In genomic region chr7:139307056-139307455, GRCm38 (mm10) we compare ENCODE assay signal across 19 mouse cellular contexts. TPM values are rescaled to one million over a fixed set of nuclear protein-coding genes. Genes with fewer than 3 reads are reported as not detected.
DNase-seq lines count a peak whose midpoint lies in the region; TF ChIP-seq lines count a peak whose summit lies in the region.
"Had no signal": no experiment of that assay in that cellular context is flagged by ENCODE, and none has a peak within 500 bp of the region (broad histone marks: within the 10 kb centered on the region; RNA-seq: fewer than 3 reads in every experiment).

No protein-coding gene starts in this region.

- TF ChIP-seq CTCF in heart, adult 2 months (IDR thresholded peaks at IDR 0.05) = no peak

- TF ChIP-seq EP300 in heart, adult 2 months (IDR thresholded peaks at IDR 0.05; ENCODE audit: insufficient read depth, low read depth, low read length) = no peak

- H3K79me2 ChIP-seq in heart, adult 2 months (replicated peaks; ENCODE audit: control insufficient read depth, insufficient read depth, low read length) = no peaks in the 10 kb centered on the region

- H3K36me3 ChIP-seq in heart, adult 2 months (ENCODE audit: control insufficient read depth, insufficient read depth, low read length) = 0 out of 2 replicates have a peak, but pooled peaks cover 2% of the 10 kb centered on the region
- H3K36me3 ChIP-seq: embryonic facial prominence, embryonic 13.5 days; embryonic facial prominence, embryonic 15.5 days; forebrain, embryonic 10.5 days; forebrain, embryonic 12.5 days had no signal

- no peak overlapping the region for H3K9ac ChIP-seq in heart, adult 2 months (ENCODE audit: low read depth, low read length)
- H3K9ac ChIP-seq: embryonic facial prominence, embryonic 13.5 days; embryonic facial prominence, embryonic 15.5 days; forebrain, embryonic 12.5 days had no signal

- no peak overlapping the region for H3K27ac ChIP-seq in heart, adult 2 months
- H3K27ac ChIP-seq: embryonic facial prominence, embryonic 13.5 days; embryonic facial prominence, embryonic 15.5 days; forebrain, embryonic 10.5 days; forebrain, embryonic 12.5 days had no signal

- H3K4me3 ChIP-seq in heart, adult 2 months = no peak overlapping the region
- H3K4me3 ChIP-seq: embryonic facial prominence, embryonic 13.5 days; embryonic facial prominence, embryonic 15.5 days; erythroblast, embryonic 14.5 days; forebrain, embryonic 10.5 days; forebrain, embryonic 12.5 days had no signal

- peak; percentile 30 for DNase-seq in cerebellum, adult 9-11 months
- DNase-seq in cerebellum, postnatal 10 days = no peak
- DNase-seq in heart, adult 11 months = peak; percentile 92
- no peak for DNase-seq in heart, adult 2 months
- DNase-seq in kidney, postnatal 10 days = peak; percentile 21
- DNase-seq in kidney, postnatal 4 days = no peak
- DNase-seq: adrenal gland, adult 2 months; adrenal gland, postnatal 10 days; adrenal gland, postnatal 25 days; cerebellum, adult 11 months; cerebellum, adult 2 months; cerebellum, postnatal 14 days; cerebellum, postnatal 36 days; embryo, embryonic 11 days had no signal

- intact Hi-C loops in heart, adult 2 months (cut with DNase I) = loop anchor here (1.0 kb wide), 1 partner anchor 57 kb away; no protein-coding TSS in a partner anchor

- 52% methylated on average over 2 of the region's 2 CpGs for WGBS in heart, adult 2 months

- no peak for TF ChIP-seq POLR2A in heart, adult 2 months (IDR thresholded peaks at IDR 0.05; ENCODE audit: insufficient read depth, low read depth, low read length)

- peaks cover 13% of the 10 kb centered on the region for H3K4me1 ChIP-seq in heart, adult 2 months (ENCODE audit: control insufficient read depth, insufficient read depth, low read length)
- H3K4me1 ChIP-seq: embryonic facial prominence, embryonic 13.5 days had no signal

- H3K27me3 ChIP-seq in heart, adult 2 months (ENCODE audit: control insufficient read depth, insufficient read depth, low read length) = no peaks in the 10 kb centered on the region
- H3K27me3 ChIP-seq: embryonic facial prominence, embryonic 13.5 days; embryonic facial prominence, embryonic 15.5 days had no signal

RNA-seq across cellular contexts. Expression of gene Pwwp2b, which starts 58.8 kb away (rescaled TPM):
- 10 to 100 TPM in 1 of 2 experiments, 1 to 10 TPM in 1; 8.9 to 10.2 TPM for total RNA-seq in heart, adult 2 months (2021)
- polyA plus RNA-seq in heart, adult 2 months (2012; rRNA removed) = 6.8 and 7.5 TPM in 2 replicates
- polyA plus RNA-seq: erythroblast, embryonic 14.5 days had no signal

Comparison
In these comparisons a context has a peak if more than half of its experiments do, and no peak if none do; other contexts are left out.
1. DNase-seq: peak in cerebellum, adult 9-11 months (single experiment), heart, adult 11 months (single experiment) and kidney, postnatal 10 days (single experiment); none in cerebellum, postnatal 10 days (0 of 2), heart, adult 2 months (0 of 2) and kidney, postnatal 4 days (0 of 2).